Mouse (Mus musculus) kidney, postnatal 14 days (tissue): ENCODE measurements around the gene Cxcr1.
A peak's percentile ranks its signal among the peaks of the same experiment; 100 is the strongest.

Source experiments
- DNase-seq: peaks from one replicate; pipeline ENCODE4 v3.0.0; 2022; ENCODE audit warnings: mixed read lengths

Cxcr1 gene

DNA sequence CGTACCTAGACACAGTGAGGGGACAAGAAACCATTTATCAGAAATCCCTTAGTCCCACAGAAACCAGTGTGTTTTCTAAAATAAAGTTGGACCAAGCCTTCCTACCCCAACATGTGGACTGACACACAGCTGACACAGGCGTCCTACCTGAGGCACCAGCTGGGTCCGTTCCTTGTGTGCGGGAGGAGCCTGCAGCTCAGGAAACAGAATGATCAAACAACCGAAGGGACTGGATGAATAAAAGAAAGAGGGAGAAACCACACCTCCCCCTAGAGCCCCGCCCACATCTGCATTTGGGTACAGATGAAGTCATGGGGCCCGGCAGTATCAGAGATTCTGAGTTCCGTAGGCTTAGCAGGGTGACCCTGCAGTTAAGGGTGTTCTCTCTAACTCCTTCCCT, at the start of gene Cxcr1:
TSS of gene Cxcr1 (minus strand) at position 187 of the 400 bp plus-strand sequence.
- DNase-seq = no peak

DNA sequence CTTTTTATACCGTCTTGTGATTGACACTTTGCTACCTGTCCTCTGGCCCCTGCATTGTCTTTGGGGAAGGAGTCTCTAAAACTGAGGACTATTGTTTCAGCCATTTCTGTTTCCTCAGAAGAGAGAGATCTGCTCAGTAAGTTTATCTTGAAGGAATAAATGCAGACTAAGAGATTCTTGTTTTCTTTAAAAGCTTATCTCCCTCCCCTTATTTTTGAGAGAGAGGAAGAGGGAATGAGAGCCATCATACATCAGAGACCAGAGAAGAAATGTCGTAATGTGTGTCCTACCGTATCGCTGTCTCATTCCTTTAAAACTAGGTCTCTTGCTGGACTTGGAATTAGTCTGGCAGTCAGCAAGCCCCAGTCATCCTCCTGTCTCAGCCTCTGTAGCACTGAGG, 46.4 kb upstream of the Cxcr1 start:
- no peak for DNase-seq

DNA sequence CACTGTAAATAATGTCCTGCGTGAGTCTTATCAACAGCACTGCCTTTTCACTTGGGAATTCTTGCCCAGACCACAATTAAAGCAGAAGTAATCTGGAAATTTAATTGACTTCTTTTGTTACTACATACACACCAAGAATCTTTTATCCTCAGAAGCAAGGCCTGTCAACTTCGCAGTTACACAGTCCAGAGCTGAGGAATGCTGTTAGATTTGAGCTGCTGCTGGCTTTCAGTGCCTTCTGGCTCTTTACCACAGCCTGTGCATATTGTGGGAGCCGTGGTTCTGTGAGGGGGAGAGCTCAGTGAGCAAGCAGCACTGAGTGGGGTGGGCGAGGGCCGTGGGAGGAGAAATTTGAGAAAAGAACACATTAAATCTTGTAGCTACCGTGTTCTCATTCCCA, 45.9 kb upstream of the Cxcr1 start:
- DNase-seq = peak; percentile 14

DNA sequence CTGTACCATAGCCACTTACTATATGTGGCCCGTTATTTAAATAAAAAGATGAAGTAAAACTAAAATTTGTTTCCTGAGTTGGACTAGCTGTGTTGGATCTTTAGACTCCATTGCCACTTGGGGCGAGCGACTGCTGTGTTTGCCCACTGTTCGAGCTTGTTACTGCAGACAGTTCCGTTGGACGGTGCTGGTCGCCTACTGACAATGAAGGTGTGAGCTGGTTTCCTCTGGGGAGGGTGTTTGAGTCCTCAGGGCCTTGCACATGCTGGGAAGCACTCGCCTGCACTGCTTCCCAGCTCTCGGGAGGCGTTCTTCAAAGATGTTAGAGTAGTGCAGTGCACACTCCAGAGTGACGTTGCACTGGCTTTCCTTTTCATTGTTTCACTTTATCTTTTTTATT, 45.2 kb upstream of the Cxcr1 start:
- DNase-seq = peak; percentile 21

DNA sequence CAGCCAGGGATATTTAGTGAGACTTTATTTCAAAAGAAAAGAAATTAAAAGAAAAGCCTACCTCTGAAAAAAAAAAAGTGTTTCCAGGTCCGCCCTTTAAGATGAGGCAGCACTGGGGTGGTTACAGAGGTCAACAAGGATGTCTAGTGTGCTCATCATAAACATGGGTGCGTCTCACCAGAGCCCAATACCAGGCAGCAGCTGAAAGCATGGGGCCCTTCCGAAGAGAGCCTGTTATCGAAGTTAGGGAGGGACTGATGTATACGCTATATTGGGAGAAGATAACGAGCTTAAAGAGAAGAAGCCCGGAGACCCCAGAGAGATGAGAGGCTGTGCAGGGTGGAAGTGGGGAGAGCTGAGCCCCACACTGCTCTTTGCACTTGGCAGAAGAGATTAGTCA, 44.7 kb upstream of the Cxcr1 start:
- DNase-seq = no peak

DNA sequence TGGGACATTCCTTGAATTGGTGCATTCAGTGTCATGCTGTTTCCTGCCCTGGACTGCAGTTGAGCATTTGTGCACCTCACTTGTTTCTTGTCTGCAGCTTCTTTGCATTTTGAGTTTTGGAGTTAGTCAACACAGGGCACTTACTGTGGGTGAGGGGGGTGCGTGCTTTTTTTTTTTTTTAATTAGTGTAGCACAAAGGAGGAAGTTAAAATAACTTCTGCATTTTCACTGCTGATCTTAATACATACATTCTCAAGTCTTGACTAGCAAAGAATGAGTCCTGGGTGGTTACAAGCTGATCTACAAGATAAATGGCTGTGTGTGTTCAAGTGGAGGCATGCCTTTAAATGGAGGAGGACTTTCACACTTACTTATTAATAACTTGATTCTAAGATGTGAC, 43.7 kb upstream of the Cxcr1 start:
- DNase-seq = no peak

DNA sequence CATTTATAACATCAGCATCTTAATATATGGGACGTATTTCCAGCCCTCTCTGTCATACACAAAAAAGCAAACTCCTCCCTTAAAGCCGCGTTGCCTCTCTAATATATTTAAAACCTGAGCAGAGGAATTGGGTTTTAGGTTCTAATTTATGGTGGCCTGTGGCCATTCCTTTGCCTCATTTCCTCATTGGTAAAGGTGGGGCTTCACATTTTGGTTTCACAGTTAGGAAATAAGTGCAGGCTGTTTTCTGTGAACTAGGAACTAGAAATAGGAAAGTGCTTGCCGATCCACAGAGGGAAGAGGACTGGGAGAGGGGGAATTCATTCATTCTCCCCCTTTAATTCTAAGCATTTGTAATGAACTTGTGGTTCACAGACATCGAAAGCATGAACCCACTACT, 43.2 kb upstream of the Cxcr1 start:
- no peak for DNase-seq

DNA sequence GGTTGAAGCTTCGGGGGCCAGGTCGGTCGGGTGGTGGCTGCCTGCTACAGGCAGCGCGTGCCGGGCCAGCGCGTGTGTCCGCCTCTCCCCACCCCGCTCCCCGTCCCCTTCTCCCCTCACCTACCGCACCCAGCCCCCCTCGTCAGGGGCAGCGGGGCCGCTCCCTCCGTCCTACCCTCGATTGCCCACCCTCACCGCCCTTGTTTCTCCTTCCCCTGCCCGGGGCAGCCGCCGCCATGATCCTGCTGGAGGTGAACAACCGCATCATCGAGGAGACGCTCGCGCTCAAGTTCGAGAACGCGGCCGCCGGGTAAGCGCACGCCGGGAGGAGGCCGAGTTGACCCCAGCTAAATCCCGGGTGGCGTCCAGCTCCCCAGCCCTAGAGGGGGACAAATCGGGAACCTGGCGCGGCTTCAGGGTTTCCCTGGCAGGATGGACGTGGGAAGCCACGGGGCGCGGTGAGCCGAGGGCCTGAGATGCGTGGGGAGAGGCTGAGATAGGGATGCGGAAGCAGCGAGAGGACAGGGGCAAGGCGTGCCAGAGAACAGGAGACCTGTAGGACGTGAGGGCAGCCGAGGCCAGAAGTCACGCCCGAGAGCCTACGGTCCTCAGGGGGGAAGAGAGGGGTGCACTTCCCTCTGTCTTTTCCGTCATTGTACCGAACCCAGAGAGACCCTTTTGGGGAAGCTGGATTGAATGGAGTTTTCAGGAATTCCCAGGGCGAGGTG, 42.3 kb upstream of the Cxcr1 start:
- DNase-seq = peak; percentile 60

DNA sequence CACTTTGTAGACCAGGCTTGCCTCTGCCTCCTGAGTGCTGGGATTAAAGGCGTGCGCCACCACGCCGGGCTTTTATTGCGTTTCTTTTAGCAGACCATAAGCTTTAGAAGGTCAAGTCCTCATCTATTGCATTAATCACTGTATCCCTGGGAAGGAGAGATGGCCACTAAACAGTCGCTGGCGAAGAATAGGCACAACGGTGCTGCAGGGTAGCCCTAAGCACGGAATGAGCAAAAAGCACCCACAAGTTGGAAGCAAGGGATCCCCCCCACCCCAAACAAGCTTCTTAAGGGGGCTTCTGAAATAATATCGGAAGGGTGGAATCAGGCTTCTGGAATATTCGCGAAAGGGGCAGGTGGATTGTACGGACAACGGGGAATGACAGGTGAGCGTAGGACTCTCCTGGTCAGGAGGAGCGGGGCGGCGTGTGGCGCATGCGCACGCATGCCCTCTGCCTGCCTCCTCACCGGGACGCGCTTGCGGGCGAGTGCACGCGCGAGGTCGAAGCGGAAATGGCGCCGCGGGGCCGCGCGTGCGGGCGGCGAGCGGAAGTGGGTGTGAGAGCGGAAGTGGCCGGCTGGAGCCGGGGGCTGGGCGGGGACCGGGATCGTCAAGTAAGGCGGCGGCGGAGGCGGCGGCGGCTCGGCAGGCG, 41.6 kb upstream of the Cxcr1 start, which contains the start of gene Arpc2:
TSS of gene Arpc2 (plus strand) at position 147 of the 652 bp plus-strand sequence.
- DNase-seq = peak; percentile 99

DNA sequence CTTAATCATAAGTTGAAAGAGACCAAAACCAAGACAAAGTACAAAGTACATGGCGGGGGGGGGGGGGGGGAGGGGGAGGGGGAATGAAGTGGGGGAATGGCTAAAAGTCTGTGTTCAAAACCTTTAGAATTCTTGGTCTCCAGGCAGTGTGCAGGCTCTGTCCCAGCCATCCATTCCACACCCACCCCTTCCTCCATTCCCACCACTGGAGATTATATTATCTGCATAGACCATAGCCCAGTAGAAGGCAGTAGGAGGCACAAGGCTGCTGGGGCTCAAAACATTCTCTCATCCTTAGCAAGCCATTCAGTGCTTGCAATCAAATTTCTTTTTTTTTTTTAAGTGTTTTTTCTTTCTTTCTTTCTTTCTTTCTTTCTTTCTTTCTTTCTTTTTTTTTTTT, 36.6 kb upstream of the Cxcr1 start:
- DNase-seq = no peak

DNA sequence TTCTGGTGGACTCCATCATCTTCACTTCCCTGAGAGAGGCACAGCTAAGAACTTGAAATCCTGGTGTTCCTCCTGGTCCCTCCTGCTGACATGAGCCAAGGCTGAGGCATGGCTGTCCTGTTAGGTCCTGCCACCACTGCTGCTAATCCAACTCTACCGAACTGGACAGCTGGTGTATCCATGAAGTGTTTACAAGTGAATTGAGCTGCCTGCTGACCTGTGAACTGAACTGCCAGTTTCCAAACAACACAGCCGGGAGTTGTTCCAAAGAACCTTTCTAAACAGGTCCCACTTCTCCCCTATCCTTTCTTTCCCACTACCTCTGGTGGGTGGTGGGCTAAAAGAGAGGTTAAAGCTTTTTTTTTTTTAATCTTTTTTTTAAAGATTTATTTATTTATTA, 35.5 kb upstream of the Cxcr1 start:
- no peak for DNase-seq

DNA sequence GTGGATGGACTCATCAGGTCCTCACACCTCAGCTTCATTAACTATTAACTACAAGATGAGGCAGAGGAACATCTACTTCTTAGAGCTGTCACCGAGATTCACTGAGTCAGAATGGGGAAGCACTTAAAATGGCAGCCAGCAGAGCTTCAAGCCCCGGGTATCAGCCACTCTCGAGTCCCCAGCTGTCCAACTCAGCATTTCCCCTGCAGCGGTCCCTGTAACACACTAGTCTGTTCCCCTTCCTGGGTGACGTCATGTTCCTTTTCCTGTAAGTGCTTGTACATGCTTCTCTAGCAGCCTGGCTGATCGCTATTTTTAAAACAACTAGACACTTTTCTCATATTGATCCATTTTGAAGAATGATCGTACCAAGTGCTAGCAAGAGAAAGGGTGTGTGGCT, 32.9 kb upstream of the Cxcr1 start:
- DNase-seq = peak; percentile 36

DNA sequence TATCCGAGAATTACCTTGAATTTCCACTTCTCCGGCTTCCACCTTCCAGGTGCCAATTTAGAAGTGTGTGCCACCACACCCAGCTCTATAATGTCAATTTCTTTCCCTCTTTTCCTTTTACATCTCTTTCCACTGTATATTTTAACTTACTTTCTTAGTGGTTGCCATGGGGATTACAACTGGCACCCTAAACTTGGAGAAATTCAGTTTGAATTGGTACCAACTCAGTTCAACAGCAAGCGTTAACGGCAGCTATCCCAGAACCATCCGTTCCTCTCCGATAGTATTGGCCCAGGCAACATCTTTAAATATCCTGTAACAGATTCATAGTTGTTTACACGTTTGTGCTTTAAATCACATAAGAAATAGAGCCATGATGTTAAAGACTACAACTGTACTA, 25.5 kb upstream of the Cxcr1 start:
- DNase-seq = no peak

DNA sequence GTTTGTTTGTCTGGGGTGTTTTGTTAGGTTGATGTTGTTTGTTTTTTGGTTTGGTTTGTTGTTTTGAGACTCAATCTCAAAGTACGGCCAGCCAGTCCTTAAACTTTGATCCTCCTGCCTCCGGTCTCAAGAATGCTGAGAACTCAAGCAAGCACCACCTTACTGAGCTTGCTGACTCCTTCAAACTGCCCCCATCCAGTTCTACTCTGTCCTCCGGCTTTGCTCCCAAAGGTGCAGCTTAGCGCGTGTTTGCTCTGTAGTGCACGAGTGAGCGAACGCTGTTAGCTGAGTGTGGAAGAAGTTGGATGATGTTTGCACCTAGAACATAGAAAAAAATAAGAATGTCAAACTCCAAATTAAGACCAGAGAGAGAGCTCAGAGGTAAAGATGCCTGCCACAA, 14.5 kb upstream of the Cxcr1 start:
- DNase-seq = peak; percentile 17

DNA sequence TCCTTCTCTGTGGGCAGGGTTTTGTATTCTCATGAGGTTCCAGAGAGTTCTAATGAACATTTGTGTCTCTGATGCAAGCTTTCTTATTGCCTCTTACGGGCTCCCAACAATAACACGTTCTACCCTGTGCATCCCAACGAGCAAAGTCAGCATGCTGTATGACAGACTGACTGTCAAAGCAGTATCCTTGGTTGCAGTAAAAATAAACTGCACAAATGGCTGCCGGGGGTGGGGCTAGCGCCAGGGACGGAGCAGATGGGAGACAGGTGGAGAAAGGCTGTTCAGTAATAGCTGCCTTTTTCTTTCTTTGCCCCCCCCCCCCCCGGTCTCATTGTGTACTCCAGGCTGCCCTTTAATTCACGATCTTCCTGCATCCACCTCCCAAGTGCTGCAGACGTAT, 13.5 kb upstream of the Cxcr1 start:
- DNase-seq = no peak

DNA sequence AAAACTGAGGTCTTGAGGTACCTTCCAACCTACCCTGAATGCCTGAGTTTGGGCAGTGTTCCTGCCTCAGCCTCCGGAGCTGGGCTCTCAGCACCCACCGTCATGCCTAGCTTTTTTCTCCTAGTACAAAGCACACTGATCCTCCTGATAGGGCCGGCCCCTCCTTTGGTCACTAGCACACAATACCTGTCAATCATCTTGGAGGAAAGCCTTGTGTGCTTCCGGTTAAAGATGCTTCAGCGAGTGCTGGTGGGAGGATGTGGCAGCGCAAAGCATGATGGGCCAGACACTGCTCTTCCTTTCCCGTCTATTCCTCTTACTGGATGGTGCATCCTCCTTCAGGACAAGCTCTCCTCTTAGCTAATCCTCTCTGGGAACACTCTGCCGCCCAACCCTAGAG, 12.2 kb upstream of the Cxcr1 start:
- DNase-seq = no peak

DNA sequence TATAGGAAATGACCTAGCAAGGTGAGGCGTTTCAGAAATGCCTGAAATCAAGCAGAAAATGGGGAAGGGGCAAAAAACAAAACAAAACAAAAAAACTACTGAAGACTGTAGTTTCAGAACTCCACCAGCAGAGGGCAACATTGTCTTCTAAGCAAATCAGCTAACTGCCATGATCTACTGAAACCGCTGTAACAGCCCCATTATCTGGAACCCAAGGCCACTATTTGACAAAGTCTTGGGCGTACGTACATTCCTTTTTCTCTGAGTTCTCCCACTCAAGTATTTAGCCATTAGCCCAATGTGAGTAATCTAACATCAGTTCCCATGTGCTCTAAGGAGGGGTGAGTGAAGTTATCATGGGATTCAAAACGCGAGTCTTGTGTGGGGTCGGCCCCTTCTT, 11.4 kb upstream of the Cxcr1 start:
- DNase-seq = peak; percentile 40

DNA sequence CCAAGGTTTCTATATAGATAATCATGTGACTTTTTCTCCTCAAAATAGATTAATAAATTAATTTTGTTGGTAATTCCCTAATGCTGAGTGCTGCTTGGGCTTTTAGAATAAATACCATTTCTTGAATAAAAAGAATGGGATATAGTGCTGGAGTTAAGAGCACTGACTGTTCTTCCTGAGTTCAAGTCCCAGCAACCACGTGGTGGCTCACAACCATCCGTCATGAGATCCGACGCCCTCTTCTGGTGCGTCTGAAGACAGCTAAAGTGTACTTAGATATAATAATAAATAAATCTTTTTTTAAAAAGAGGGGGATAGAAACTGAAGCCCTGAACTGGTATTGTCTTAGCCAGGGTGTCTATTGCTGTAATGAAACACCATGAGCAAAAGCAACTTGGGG, 9.0 kb upstream of the Cxcr1 start:
- DNase-seq = no peak

DNA sequence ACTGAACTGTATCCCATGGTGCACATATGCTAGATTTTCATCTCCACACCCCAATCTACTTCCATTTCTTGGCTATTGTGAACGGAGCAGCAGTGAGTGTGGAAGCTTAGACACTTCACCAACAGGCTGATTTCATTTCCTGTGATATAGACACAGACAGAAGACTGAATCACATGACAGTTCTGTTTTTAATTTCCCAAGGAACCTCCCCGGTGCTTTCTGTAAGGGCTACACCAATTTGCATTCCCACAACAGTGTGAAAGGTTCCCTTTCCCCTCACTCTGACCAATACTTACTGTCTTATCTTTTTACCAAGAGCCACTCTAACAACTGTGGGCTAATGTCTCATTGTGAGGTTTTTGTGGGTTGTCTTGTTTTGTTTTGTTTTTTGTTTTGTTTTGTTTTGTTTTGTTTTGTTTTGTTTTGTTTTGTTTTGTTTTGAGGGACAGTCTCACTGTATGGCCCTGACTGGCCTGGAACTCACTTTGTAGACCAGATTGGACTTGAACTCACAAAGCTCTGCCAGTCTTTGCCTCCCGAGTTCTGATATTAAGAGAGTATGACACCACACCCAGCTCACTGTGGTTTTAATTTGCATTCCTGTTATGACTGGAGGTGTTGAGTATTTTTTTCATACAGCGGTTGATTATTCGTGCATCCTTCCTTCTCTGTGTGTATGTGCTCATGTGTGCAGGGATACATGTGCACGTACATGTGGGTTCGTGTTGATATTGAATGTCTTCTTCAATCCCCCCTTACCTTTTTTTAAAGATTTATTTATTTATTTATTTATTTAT, 6.8 kb upstream of the Cxcr1 start:
- no peak for DNase-seq

DNA sequence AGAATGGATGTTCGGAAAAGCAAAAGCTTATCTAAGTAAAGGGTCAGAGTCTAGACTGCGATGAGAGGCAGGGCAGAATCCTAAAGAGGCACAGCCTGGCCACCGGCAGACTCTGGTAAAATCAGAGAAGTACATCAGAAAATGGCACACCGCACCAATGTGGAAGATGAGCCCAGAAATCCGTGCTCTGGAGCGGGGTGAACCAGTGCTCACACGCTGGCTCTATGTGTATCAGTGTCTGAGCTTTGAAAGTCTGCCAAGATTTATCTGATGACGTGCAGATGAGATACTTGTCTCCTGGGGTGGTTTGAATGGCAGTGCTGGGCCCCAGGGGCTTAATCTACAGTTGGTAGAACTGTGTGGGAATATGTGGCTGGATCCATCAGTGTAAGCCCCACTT, 4.6 kb upstream of the Cxcr1 start:
- DNase-seq = no peak

DNA sequence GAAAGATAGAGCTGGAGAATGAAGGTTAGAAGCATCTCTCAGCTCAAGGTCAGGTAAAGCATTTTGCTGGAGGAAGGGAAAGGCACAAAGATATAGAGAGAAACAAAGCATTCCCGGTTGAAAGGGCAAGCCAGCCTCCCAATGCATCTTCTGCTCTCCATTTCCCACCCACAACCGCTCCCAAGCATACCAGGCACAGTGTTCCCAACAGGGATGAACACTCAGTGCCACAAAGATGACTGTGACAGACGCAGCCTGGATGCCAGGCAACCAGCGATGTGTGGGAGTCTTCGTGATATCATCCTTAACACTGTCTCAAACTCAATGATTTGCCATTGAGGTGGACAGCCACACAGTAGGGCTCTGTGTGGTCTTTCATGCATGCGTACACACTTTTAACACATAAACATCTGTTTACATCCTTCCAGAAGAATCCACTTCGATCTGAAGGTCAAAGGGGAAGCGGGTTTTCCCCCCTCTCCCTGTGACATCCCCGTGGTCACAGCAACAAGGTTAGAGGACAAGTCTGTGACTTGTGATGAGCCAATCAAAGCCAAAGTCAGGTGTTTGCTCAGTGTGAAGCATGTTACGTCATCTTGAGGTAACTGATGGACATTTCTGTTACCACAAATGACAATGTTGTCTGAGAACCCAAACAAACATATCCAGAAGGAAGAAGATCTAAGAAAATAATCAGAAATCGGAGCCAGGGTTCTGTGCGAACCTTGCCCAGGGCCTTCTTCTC, 3.5 kb upstream of the Cxcr1 start:
- DNase-seq = no peak

DNA sequence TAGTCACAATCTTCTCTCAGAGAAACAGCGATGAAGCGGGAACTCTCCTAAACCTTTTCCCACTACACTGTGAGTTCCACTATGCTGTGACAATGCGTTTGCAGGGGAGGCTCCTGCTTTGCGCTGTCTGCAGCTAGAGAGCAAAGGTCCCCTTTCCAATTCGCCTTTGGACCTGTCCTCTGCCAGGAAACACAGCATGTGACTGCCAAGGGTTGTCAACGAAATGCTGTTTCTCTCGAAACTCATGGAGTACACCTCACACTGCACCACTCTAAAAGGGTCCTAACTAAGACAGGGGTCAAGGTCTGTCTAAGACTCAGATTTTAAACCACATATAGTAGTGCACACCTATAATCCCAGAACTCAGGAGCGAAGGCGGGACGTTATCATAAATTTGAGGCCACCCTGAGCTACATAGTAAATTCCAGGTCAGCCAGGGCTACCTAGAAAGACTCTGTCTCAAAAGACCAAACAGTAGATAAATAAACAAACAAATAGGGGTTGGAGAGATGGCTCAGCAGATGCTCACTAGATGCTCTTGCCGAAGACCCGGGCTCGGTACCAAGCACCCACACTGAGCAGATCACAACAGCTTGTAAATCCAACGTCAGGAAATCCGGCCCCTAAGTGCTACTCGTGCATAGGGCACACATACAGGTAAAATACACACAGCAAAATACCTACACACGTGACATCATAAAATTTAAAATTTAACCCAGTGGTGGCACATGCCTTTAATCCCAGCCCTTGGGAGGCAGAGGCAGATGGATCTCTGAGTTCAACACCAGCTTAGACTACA, 2.4 kb upstream of the Cxcr1 start:
- peak; percentile 70 for DNase-seq
